Mouse (Mus musculus) kidney, postnatal 0 days (tissue): ENCODE results near the gene Cacna1h. TPM values are rescaled to one million over a fixed set of nuclear protein-coding genes. Genes with fewer than 3 reads are reported as not detected.

ENCODE experiments used
- ATAC-seq: fragments of 200-750 bp; cut with Nextera tagmentation; replicated peaks from 2 replicates; pipeline ENCODE4 v1.8.0; 2017; ENCODE audit warnings: low read depth, moderate number of reproducible peaks, moderate TSS enrichment, moderate library complexity; ENCODE audit not compliant: low FRiP score
- DNase-seq: peaks from one replicate; pipeline ENCODE4 v3.0.0-alpha.2; 2016; ENCODE audit warnings: low spot score
- H3K27ac ChIP-seq: fragments of 300-500 bp; sonication (generic); 2 replicates; pipeline ENCODE4 v1.5.1; 2014; ENCODE audit warnings: mild to moderate bottlenecking
- H3K27me3 ChIP-seq: fragments of 300-500 bp; sonication (generic); 2 replicates; pipeline ENCODE4 v1.6.1; 2014; ENCODE audit warnings: low read length, mixed read lengths; ENCODE audit not compliant: insufficient read depth
- H3K36me3 ChIP-seq: fragments of 300-500 bp; sonication (generic); 2 replicates; pipeline ENCODE4 v1.6.1; 2014; ENCODE audit warnings: low read length, mixed read lengths; ENCODE audit not compliant: insufficient read depth
- H3K4me1 ChIP-seq: fragments of 300-500 bp; sonication (generic); replicated peaks from 2 replicates; pipeline ENCODE4 v1.6.1; 2014; ENCODE audit warnings: antibody characterized with exemption, low read length, mixed read lengths; ENCODE audit not compliant: insufficient read depth
- H3K4me2 ChIP-seq: fragments of 300-500 bp; sonication (generic); 2 replicates; pipeline ENCODE4 v1.6.1; 2014; ENCODE audit warnings: mild to moderate bottlenecking, low read length, moderate library complexity, mixed read lengths
- H3K4me3 ChIP-seq: fragments of 300-500 bp; sonication (generic); replicated peaks from 2 replicates; pipeline ENCODE4 v1.5.1; 2014; ENCODE audit warnings: low read depth, low read length
- H3K9ac ChIP-seq: fragments of 300-500 bp; sonication (generic); 2 replicates; pipeline ENCODE4 v1.6.1; 2014; ENCODE audit warnings: low read depth, low read length
- H3K9me3 ChIP-seq: fragments of 300-500 bp; sonication (generic); replicated peaks from 2 replicates; pipeline ENCODE4 v1.6.1; 2016; ENCODE audit warnings: low read length, inconsistent platforms, mixed read lengths
- CTCF ChIP-seq: IDR thresholded peaks from 2 replicates; pipeline ENCODE4 v1.5.1; 2016; ENCODE audit warnings: antibody characterized with exemption, low read depth, mild to moderate bottlenecking, moderate library complexity
- WGBS: fragments of 180-500 bp; shearing (Covaris S2); extraction: QIAGEN DNeasy Blood & Tissue Kit; methylation state at CpG from one replicate; pipeline ENCODE4 v1.1.7; 2014; 5-methylcytosine and 5-hydroxymethylcytosine counted together
- polyA plus RNA-seq: library from polyadenylated mRNA; unstranded; fragments of >200 nt; fragmentation: Nextera tagmentation; extraction: Ambion mirVana; gene quantifications from 2 replicates; pipeline ENCODE4 v1.2.1, GENCODE M21; 2015

The Cacna1h gene
- polyA plus RNA-seq, 1 experiment from 2014 or later: 1.7 TPM

- Histone ChIP-seq H3K9me3 (no peaks in the 10 kb centered on the region), H3K27me3 (no peaks in the 10 kb centered on the region), H3K4me1 (peaks cover 43% of the 10 kb centered on the region), H3K9ac (no peak overlapping the region), H3K4me2 (no peak overlapping the region), H3K27ac (no peak overlapping the region), H3K4me3 (no peak overlapping the region), H3K36me3 (no peaks in the 10 kb centered on the region)
- no peak for TF ChIP-seq CTCF
- DNase-seq (peak; percentile 91), ATAC-seq (peak; percentile 50)
- WGBS: 22% methylated on average over 10 of the region's 10 CpGs
Measured at GRCm38 (mm10) chr17:25427441-25427840, 6.1 kb downstream of the Cacna1h start.

DNA sequence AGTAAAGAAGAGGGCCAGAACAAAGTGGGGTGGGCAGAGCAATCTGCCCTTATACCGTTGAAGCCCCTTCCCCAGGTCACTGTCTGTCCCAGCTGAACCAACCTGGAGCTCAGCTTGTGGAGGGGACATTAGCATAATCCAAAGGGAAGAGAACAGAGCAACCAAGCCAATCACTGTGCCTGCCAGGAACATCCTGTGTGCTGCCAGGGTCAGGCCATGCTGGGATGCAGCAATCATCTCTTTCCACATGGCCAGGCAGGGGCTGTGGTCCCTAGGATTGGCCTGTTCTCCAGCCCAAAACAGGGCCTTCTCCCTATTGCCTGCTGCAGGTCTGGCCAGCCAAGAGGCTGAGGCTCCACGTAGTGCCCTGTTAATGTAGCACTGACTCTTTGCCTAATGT is 7.6 kb downstream of the Cacna1h start:
- peaks cover 37% of the 10 kb centered on the region for H3K4me1 ChIP-seq

DNA sequence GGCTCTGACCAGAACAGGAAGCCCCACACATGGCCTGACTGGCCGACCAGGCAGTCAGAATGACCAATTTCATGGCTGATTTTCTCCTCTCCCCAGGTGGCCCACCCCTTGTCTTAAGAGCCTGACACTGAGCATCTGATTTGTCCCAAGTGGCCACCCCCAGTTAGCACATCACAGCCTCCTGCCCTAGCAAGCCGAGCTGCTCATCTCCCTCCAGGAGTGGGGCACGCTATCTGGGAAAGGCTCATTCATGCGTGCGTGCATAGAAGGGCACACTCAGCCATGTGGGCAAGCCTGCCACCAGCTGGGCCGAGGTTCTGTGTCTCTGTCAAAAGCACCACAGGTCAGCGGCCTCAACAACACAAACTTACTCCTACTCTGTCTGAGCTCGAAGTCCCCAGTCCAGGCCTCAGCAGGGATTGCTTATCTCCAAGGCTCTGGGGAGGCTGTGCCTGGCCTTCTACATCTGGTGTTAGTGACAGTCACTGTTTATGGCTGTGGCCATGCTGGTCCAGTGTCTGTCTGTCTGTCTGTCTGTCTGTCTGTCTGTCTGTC is 9.0 kb downstream of the Cacna1h start:
- Histone ChIP-seq H3K4me3 (no peak overlapping the region), H3K9ac (no peak overlapping the region), H3K36me3 (no peaks in the 10 kb centered on the region), H3K4me1 (peaks cover 25% of the 10 kb centered on the region), H3K27me3 (no peaks in the 10 kb centered on the region), H3K4me2 (no peak overlapping the region), H3K27ac (no peak overlapping the region), H3K9me3 (no peaks in the 10 kb centered on the region)
- no peak for TF ChIP-seq CTCF
- 0 out of 2 replicates have a peak, but pooled peaks have one; percentile 19 for ATAC-seq
- 24% methylated on average over 8 of the region's 8 CpGs for WGBS
- no peak for DNase-seq

More for the DNA sequence above, 7.6 kb downstream of the Cacna1h start:
- ATAC-seq (no peak), DNase-seq (no peak)
- no peaks in the 10 kb centered on the region for H3K36me3 ChIP-seq
- no peak for TF ChIP-seq CTCF
- H3K27me3 ChIP-seq: no peaks in the 10 kb centered on the region
- H3K9ac ChIP-seq: no peak overlapping the region
- no peak overlapping the region for H3K27ac ChIP-seq
- 83% methylated on average over 2 of the region's 2 CpGs for WGBS
- no peak overlapping the region for H3K4me2 ChIP-seq
- H3K9me3 ChIP-seq: no peaks in the 10 kb centered on the region
- no peak overlapping the region for H3K4me3 ChIP-seq

DNA sequence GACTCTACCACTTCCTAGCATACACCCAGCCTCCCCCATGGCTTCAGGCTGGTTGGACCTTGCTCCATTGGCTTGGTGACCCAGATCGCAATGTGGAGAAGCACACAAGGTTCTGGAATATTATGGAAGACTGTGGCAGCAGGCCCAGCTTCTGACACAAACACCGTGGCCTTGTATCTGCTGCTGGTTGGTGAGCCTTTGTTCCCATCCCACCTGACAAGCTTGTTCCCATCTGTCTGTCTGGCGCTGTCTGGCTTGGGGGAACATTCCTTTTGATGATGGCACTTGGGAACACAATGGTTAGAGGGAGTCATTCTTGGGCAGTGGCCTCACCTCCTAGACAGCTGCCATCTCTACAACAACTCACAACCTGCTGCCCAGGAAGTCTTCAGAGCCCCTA is 12.6 kb downstream of the Cacna1h start:
- Histone ChIP-seq H3K27me3 (no peaks in the 10 kb centered on the region), H3K9me3 (no peaks in the 10 kb centered on the region), H3K36me3 (no peaks in the 10 kb centered on the region), H3K9ac (no peak overlapping the region), H3K4me3 (no peak overlapping the region), H3K4me1 (peaks cover 7% of the 10 kb centered on the region), H3K4me2 (no peak overlapping the region), H3K27ac (no peak overlapping the region)
- ATAC-seq (no peak), DNase-seq (no peak)
- WGBS: 93% methylated on average over 3 of the region's 3 CpGs
- no peak for TF ChIP-seq CTCF

DNA sequence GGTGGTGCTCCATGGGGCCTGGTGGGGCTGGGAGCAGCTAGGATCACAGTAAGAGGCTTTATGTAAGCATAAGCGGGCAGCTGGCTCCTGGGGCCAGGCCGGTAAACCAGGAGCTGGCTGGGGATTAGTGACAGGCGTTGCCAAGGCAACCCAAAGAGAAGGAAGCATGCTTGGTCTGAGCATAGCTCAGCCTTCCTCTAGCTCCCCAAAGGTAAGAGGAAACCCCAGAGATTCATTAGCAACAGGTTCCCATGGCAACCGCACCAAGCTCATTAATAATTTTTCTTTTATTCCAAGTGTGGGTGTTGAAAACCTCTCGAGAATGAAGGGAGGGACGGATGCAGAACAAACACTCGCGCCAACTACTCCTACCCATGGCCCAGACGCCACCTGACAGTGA is 14.7 kb downstream of the Cacna1h start:
- Histone ChIP-seq H3K27ac (no peak overlapping the region), H3K9ac (no peak overlapping the region), H3K36me3 (no peaks in the 10 kb centered on the region), H3K9me3 (no peaks in the 10 kb centered on the region), H3K27me3 (no peaks in the 10 kb centered on the region), H3K4me2 (no peak overlapping the region), H3K4me3 (no peak overlapping the region), H3K4me1 (peaks cover 26% of the 10 kb centered on the region)
- no peak for ATAC-seq
- no peak for TF ChIP-seq CTCF
- 42% methylated on average over 9 of the region's 9 CpGs for WGBS
- DNase-seq: no peak

- Histone ChIP-seq H3K9ac (no peak overlapping the region), H3K4me1 (peaks cover 26% of the 10 kb centered on the region)
- ATAC-seq: no peak
Measured at GRCm38 (mm10) chr17:25417990-25418389, 15.6 kb downstream of the Cacna1h start.

DNA sequence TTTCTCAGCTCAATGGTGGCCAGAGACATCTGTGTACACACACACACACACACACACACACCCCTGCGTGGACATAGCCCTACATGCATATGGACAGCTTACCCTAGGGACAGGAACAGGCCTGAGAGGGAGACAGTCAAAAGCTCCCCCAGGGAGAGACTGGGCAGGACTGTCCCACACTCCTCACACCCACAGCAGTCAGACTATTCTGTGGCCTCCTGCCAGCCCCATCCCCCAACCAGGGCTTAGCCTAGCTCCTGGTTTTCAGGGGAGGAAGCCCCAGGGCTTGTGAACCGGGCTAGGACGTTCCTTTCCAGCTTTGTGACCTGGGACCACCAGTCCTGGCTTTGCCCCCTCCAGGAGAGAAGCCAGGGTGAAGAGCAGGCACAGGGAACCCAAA is 17.4 kb downstream of the Cacna1h start:
- H3K36me3 ChIP-seq: no peaks in the 10 kb centered on the region
- no peak overlapping the region; the same call in 1 of the 2 replicates for H3K27ac ChIP-seq
- WGBS: 26% methylated on average over 3 of the region's 3 CpGs
- no peak for TF ChIP-seq CTCF
- no peak for ATAC-seq
- peaks cover 26% of the 10 kb centered on the region for H3K4me1 ChIP-seq
- H3K9me3 ChIP-seq: no peaks in the 10 kb centered on the region
- H3K4me2 ChIP-seq: no peak overlapping the region
- no peaks in the 10 kb centered on the region for H3K27me3 ChIP-seq
- DNase-seq: no peak
- no peak overlapping the region for H3K9ac ChIP-seq
- no peak overlapping the region for H3K4me3 ChIP-seq

More at GRCm38 (mm10) chr17:25417990-25418389, 15.6 kb downstream of the Cacna1h start:
- no peaks in the 10 kb centered on the region for H3K9me3 ChIP-seq
- H3K27ac ChIP-seq: no peak overlapping the region
- TF ChIP-seq CTCF: no peak
- no peak overlapping the region for H3K4me2 ChIP-seq
- no peak overlapping the region for H3K4me3 ChIP-seq
- no peak for DNase-seq
- no peaks in the 10 kb centered on the region for H3K27me3 ChIP-seq
- 66% methylated on average over 6 of the region's 6 CpGs for WGBS
- no peaks in the 10 kb centered on the region for H3K36me3 ChIP-seq
